Mouse (Mus musculus): ENCODE data around the gene Tor4a. TPM values are rescaled to one million over a fixed set of nuclear protein-coding genes. Genes with fewer than 3 reads are reported as not detected.

Gene Tor4a
- polyA plus RNA-seq, 1 experiment from 2014 or later, result 1.1 TPM

Other genes with a start within 250 kb of the Tor4a start
- gene Zmynd19, start 247.1 kb downstream of the Tor4a start, polyA plus RNA-seq (2014; fragmentation: Nextera tagmentation; extraction: Ambion mirVana), result 20.9 and 31.4 TPM in 2 replicates
- gene Dph7, start 234.5 kb downstream of the Tor4a start, polyA plus RNA-seq (2014; fragmentation: Nextera tagmentation; extraction: Ambion mirVana), result 36.1 and 37.9 TPM in 2 replicates
- 160 and 178 TPM in 2 replicates for gene Mrpl41, start 221.8 kb downstream of the Tor4a start, polyA plus RNA-seq (2014; fragmentation: Nextera tagmentation; extraction: Ambion mirVana)
- 2.3 and 4.4 TPM in 2 replicates for gene Pnpla7, start 220.9 kb downstream of the Tor4a start, polyA plus RNA-seq (2014; fragmentation: Nextera tagmentation; extraction: Ambion mirVana)
- gene Nsmf, start 142.5 kb downstream of the Tor4a start, polyA plus RNA-seq (2014; fragmentation: Nextera tagmentation; extraction: Ambion mirVana), result 99.3 and 125 TPM in 2 replicates
- gene Entpd8, start 116.6 kb downstream of the Tor4a start, polyA plus RNA-seq (2014; fragmentation: Nextera tagmentation; extraction: Ambion mirVana), result not detected in 2 replicates
- gene Noxa1, start 101.7 kb downstream of the Tor4a start, polyA plus RNA-seq (2014; fragmentation: Nextera tagmentation; extraction: Ambion mirVana), result not detected in 2 replicates
- gene Nrarp, start 16.1 kb downstream of the Tor4a start, polyA plus RNA-seq (2014; fragmentation: Nextera tagmentation; extraction: Ambion mirVana), result 13.0 and 20.8 TPM in 2 replicates
- gene Nelfb, start 14.6 kb upstream of the Tor4a start, polyA plus RNA-seq (2014; fragmentation: Nextera tagmentation; extraction: Ambion mirVana), result 82.6 and 98.7 TPM in 2 replicates
- 0.16 TPM in 1 of 2 replicates, not detected in the other for gene Stpg3, start 17.8 kb upstream of the Tor4a start, polyA plus RNA-seq (2014; fragmentation: Nextera tagmentation; extraction: Ambion mirVana)
- gene Fam166a, start 21.9 kb upstream of the Tor4a start, polyA plus RNA-seq (2014; fragmentation: Nextera tagmentation; extraction: Ambion mirVana), result not detected in 2 replicates
- gene Tubb4b, start 27.8 kb upstream of the Tor4a start, polyA plus RNA-seq (2014; fragmentation: Nextera tagmentation; extraction: Ambion mirVana), result 319 and 339 TPM in 2 replicates
- not detected in 2 replicates for gene Slc34a3, start 37.5 kb upstream of the Tor4a start, polyA plus RNA-seq (2014; fragmentation: Nextera tagmentation; extraction: Ambion mirVana)
- gene Rnf224, start 39.9 kb upstream of the Tor4a start, polyA plus RNA-seq (2014; fragmentation: Nextera tagmentation; extraction: Ambion mirVana), result not detected in 2 replicates
- gene Rnf208, start 45.4 kb upstream of the Tor4a start, polyA plus RNA-seq (2014; fragmentation: Nextera tagmentation; extraction: Ambion mirVana), result 138 and 147 TPM in 2 replicates
- not detected in 2 replicates for gene Cysrt1, start 45.6 kb upstream of the Tor4a start, polyA plus RNA-seq (2014; fragmentation: Nextera tagmentation; extraction: Ambion mirVana)
- gene AL732309.1, start 50.0 kb upstream of the Tor4a start, polyA plus RNA-seq (2014; fragmentation: Nextera tagmentation; extraction: Ambion mirVana), result 3.7 and 5.1 TPM in 2 replicates
- 11.3 and 12.9 TPM in 2 replicates for gene Tmem203, start 58.6 kb upstream of the Tor4a start, polyA plus RNA-seq (2014; fragmentation: Nextera tagmentation; extraction: Ambion mirVana)
- 13.1 and 13.3 TPM in 2 replicates for gene Tprn, start 65.7 kb upstream of the Tor4a start, polyA plus RNA-seq (2014; fragmentation: Nextera tagmentation; extraction: Ambion mirVana)
- gene Ssna1, start 75.6 kb upstream of the Tor4a start, polyA plus RNA-seq (2014; fragmentation: Nextera tagmentation; extraction: Ambion mirVana), result 196 TPM in 2 replicates
- 112 and 117 TPM in 2 replicates for gene Anapc2, start 75.6 kb upstream of the Tor4a start, polyA plus RNA-seq (2014; fragmentation: Nextera tagmentation; extraction: Ambion mirVana)
- gene Tmem210, start 91.3 kb upstream of the Tor4a start, polyA plus RNA-seq (2014; fragmentation: Nextera tagmentation; extraction: Ambion mirVana), result not detected in 2 replicates
- gene Lrrc26, start 93.0 kb upstream of the Tor4a start, polyA plus RNA-seq (2014; fragmentation: Nextera tagmentation; extraction: Ambion mirVana), result 0.30 TPM in 1 of 2 replicates, not detected in the other
- 40.5 and 41.3 TPM in 2 replicates for gene Grin1, start 122.3 kb upstream of the Tor4a start, polyA plus RNA-seq (2014; fragmentation: Nextera tagmentation; extraction: Ambion mirVana)
- gene Man1b1, start 135.5 kb upstream of the Tor4a start, polyA plus RNA-seq (2014; fragmentation: Nextera tagmentation; extraction: Ambion mirVana), result 71.2 and 78.7 TPM in 2 replicates
- 19.2 and 19.8 TPM in 2 replicates for gene Dpp7, start 159.5 kb upstream of the Tor4a start, polyA plus RNA-seq (2014; fragmentation: Nextera tagmentation; extraction: Ambion mirVana)
- gene Uap1l1, start 168.8 kb upstream of the Tor4a start, polyA plus RNA-seq (2014; fragmentation: Nextera tagmentation; extraction: Ambion mirVana), result 2.6 and 5.3 TPM in 2 replicates
- 13.0 and 15.4 TPM in 2 replicates for gene Sapcd2, start 175.4 kb upstream of the Tor4a start, polyA plus RNA-seq (2014; fragmentation: Nextera tagmentation; extraction: Ambion mirVana)
- 2.0 and 2.1 TPM in 2 replicates for gene Entpd2, start 199.0 kb upstream of the Tor4a start, polyA plus RNA-seq (2014; fragmentation: Nextera tagmentation; extraction: Ambion mirVana)
- 374 and 422 TPM in 2 replicates for gene Npdc1, start 202.5 kb upstream of the Tor4a start, polyA plus RNA-seq (2014; fragmentation: Nextera tagmentation; extraction: Ambion mirVana)
- gene Fut7, start 226.4 kb upstream of the Tor4a start, polyA plus RNA-seq (2014; fragmentation: Nextera tagmentation; extraction: Ambion mirVana), result 0.17 and 0.26 TPM in 2 replicates
- gene Abca2, start 231.8 kb upstream of the Tor4a start, polyA plus RNA-seq (2014; fragmentation: Nextera tagmentation; extraction: Ambion mirVana), result 16.9 and 17.7 TPM in 2 replicates

All from midbrain, embryonic 14.5 days (tissue).